Mouse (Mus musculus): ENCODE measurements around the gene Lsamp.

DNA sequence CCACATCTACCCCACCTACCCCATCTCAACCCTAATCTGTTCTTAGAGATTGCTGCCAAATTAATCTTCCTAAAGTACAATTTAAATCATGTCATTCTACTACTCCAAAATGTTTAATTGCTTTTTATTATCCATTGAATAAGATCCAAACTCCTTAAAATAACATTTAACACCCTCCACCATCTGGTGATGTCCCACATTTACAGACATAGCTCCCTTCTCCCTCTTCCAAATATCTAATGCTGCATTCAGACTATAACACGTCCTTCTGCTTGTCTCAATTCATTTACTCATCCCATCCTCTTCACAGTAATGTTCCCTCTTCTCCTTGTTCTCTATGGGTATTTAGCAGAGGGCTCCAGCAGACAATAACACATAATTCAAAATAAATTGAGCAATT, 2020.0 kb downstream of the Lsamp start:
- TF ChIP-seq CTCF (IDR thresholded peaks at IDR 0.05; ENCODE audit: low read depth, low read length) = no peak
- TF ChIP-seq POLR2A (IDR thresholded peaks at IDR 0.05; ENCODE audit: insufficient read depth, low read length) = no peak
- no peak for TF ChIP-seq EP300 (IDR thresholded peaks at IDR 0.05; ENCODE audit: insufficient read depth, low read depth, low read length)
